ENCODE assay signal across 25 mouse cellular contexts in the genomic region with DNA sequence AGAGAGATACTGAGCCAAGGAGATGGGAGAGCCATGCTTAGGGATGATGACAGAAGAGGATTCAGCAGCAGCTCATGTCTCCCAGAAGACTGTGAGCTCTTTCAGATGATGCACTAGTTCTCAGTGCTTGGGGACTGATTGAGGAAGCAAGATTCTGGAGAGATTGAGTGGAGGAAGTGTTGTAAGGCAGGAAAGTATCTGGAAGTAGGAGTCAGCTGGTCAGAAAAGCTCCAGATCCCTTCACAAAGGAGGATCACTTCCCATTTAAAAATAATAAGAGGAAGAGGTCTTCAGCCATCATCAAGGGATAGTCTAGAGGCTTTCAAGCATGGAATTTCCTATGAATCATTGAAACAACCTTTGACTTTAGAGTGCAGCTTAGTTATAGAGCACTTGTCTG. TPM values are rescaled to one million over a fixed set of nuclear protein-coding genes. Genes with fewer than 3 reads are reported as not detected.
A peak's percentile ranks its signal among the peaks of the same experiment; 100 is the strongest.
DNase-seq lines count a peak whose midpoint lies in the region; ATAC-seq lines count a peak whose summit lies in the region.
"Had no signal": no experiment of that assay in that cellular context is flagged by ENCODE, and none has a peak within 500 bp of the region (broad histone marks: within the 10 kb centered on the region; RNA-seq: fewer than 3 reads in every experiment).

No protein-coding gene starts in this region.

- intact Hi-C loops in heart, postnatal 14 days (cut with DNase I) = loop anchor here (5.0 to 10.0 kb wide), 3 partner anchors 184 to 1476 kb away; no protein-coding TSS in a partner anchor

- H3K9me3 ChIP-seq in forebrain, embryonic 15.5 days = no peaks in the 10 kb centered on the region
- no peaks in the 10 kb centered on the region for H3K9me3 ChIP-seq in hindbrain, embryonic 12.5 days (replicated peaks)
- H3K9me3 ChIP-seq: embryonic facial prominence, embryonic 10.5 days; embryonic facial prominence, embryonic 12.5 days; forebrain, embryonic 13.5 days; G1E had no signal

- H3K4me2 ChIP-seq in forebrain, embryonic 15.5 days (replicated peaks) = no peak overlapping the region
- no peak overlapping the region for H3K4me2 ChIP-seq in hindbrain, embryonic 12.5 days (replicated peaks)
- H3K4me2 ChIP-seq: embryonic facial prominence, embryonic 12.5 days; forebrain, embryonic 13.5 days had no signal

- no peak overlapping the region for H3K9ac ChIP-seq in forebrain, embryonic 15.5 days (replicated peaks)
- H3K9ac ChIP-seq in hindbrain, embryonic 12.5 days = no peak overlapping the region
- H3K9ac ChIP-seq: embryonic facial prominence, embryonic 12.5 days; forebrain, embryonic 13.5 days; forebrain, postnatal 0 days had no signal

- no peaks in the 10 kb centered on the region for H3K4me1 ChIP-seq in forebrain, embryonic 15.5 days
- H3K4me1 ChIP-seq in hindbrain, embryonic 12.5 days = no peaks in the 10 kb centered on the region
- H3K4me1 ChIP-seq: embryonic facial prominence, embryonic 10.5 days; embryonic facial prominence, embryonic 12.5 days; forebrain, embryonic 13.5 days had no signal

- H3K27ac ChIP-seq in forebrain, embryonic 15.5 days (replicated peaks) = no peak overlapping the region
- no peak overlapping the region for H3K27ac ChIP-seq in hindbrain, embryonic 12.5 days
- H3K27ac ChIP-seq: embryonic facial prominence, embryonic 10.5 days; embryonic facial prominence, embryonic 12.5 days; forebrain, embryonic 13.5 days had no signal

- no peak overlapping the region for H3K4me3 ChIP-seq in forebrain, embryonic 15.5 days
- no peak overlapping the region for H3K4me3 ChIP-seq in hindbrain, embryonic 12.5 days
- H3K4me3 ChIP-seq: embryonic facial prominence, embryonic 10.5 days; embryonic facial prominence, embryonic 12.5 days; forebrain, embryonic 13.5 days had no signal

- H3K27me3 ChIP-seq in forebrain, embryonic 15.5 days = no peaks in the 10 kb centered on the region
- no peaks in the 10 kb centered on the region for H3K27me3 ChIP-seq in hindbrain, embryonic 12.5 days
- H3K27me3 ChIP-seq: CH12.LX; embryonic facial prominence, embryonic 12.5 days; forebrain, embryonic 13.5 days had no signal

- DNase-seq in heart, adult 11 months = peak; percentile 23
- DNase-seq in heart, postnatal 14 days = no peak
- DNase-seq: adrenal gland, adult 8-10 months; adrenal gland, postnatal 14 days; adrenal gland, postnatal 36 days; B cell, adult 2 months; cerebellum, adult 11 months; cerebellum, adult 18-20 months; cerebellum, adult 8-10 months; cerebellum, adult 9-11 months; cerebellum, postnatal 14 days; cerebellum, postnatal 36 days; forebrain, postnatal 0 days had no signal

- peak; percentile 97 for ATAC-seq in granulocyte monocyte progenitor cell, adult 5-6 weeks (replicated peaks; ENCODE audit: poor library complexity, severe bottlenecking)
- ATAC-seq in megakaryocyte progenitor cell, adult 5-6 weeks (replicated peaks; ENCODE audit: poor library complexity) = peak; percentile 80
- ATAC-seq in forebrain, embryonic 15.5 days (replicated peaks) = no peak
- no peak for ATAC-seq in hindbrain, embryonic 12.5 days (ENCODE audit: low FRiP score)
- ATAC-seq: activated CD4-positive, CD25-positive, alpha-beta regulatory T cell, adult 4 months; CD4-positive, CD25-positive, alpha-beta regulatory T cell, adult 4 months; forebrain, embryonic 13.5 days; forebrain, postnatal 0 days; Patski had no signal

- H3K36me3 ChIP-seq in forebrain, embryonic 15.5 days = no peaks in the 10 kb centered on the region
- no peaks in the 10 kb centered on the region for H3K36me3 ChIP-seq in hindbrain, embryonic 12.5 days
- H3K36me3 ChIP-seq: embryonic facial prominence, embryonic 10.5 days; embryonic facial prominence, embryonic 12.5 days; G1E had no signal

RNA-seq across cellular contexts. Expression of a gene that starts 29.0 kb away (rescaled TPM):
- total RNA-seq in heart, postnatal 14 days (2021) = 10 to 100 TPM; 51.1 to 55.0 TPM
- total RNA-seq in granulocyte monocyte progenitor cell, adult 5-6 weeks (2014; fragmentation: Nextera tagmentation) = 130 and 134 TPM in 2 replicates
- 123 and 138 TPM in 2 replicates for total RNA-seq in granulocyte monocyte progenitor cell, adult 5-6 weeks (2017)
- 160 and 173 TPM in 2 replicates for total RNA-seq in megakaryocyte progenitor cell, adult 5-6 weeks (2015)
- total RNA-seq in megakaryocyte progenitor cell, adult 5-6 weeks (2017) = 122 and 127 TPM in 2 replicates
- polyA plus RNA-seq in forebrain, embryonic 15.5 days (2015; fragmentation: Nextera tagmentation; extraction: Ambion mirVana) = 225 and 240 TPM in 2 replicates
- 171 and 183 TPM in 2 replicates for polyA plus RNA-seq in hindbrain, embryonic 12.5 days (2016; fragmentation: Nextera tagmentation; extraction: Ambion mirVana)

Comparison
In these comparisons a context has a peak if more than half of its experiments do, and no peak if none do; other contexts are left out.
1. ATAC-seq: peak in granulocyte monocyte progenitor cell, adult 5-6 weeks (single experiment) and megakaryocyte progenitor cell, adult 5-6 weeks (single experiment); none in forebrain, embryonic 15.5 days (single experiment) and hindbrain, embryonic 12.5 days (single experiment).